Mouse (Mus musculus): Measurements from ENCODE around the gene Clip4.
A peak's percentile ranks its signal among the peaks of the same experiment; 100 is the strongest.
"Not testable (repeated sequence)": the region's sequence is repeated elsewhere in the genome, so short reads cannot be mapped to it uniquely, and the experiment has no call there.

Clip4 gene

GRCm38 (mm10) chr17:71768173-71768572 lies at the start of gene Clip4:
Clip4 (plus strand) TSS chr17:71768473.
- not testable (repeated sequence) for DNase-seq (ENCODE audit: extremely low spot score)

GRCm38 (mm10) chr17:71720434-71720833 lies 47.8 kb upstream of the Clip4 start:
- DNase-seq (ENCODE audit: extremely low spot score), result no peak

- no peak for DNase-seq (ENCODE audit: extremely low spot score)
Observed at GRCm38 (mm10) chr17:71721019-71721418, 47.3 kb upstream of the Clip4 start.

- no peak for DNase-seq (ENCODE audit: extremely low spot score)
Observed at GRCm38 (mm10) chr17:71730655-71731054, 37.6 kb upstream of the Clip4 start.

- no peak for DNase-seq (ENCODE audit: extremely low spot score)
Observed at GRCm38 (mm10) chr17:71736442-71736841, 31.8 kb upstream of the Clip4 start.

- no peak for DNase-seq (ENCODE audit: extremely low spot score)
Observed at GRCm38 (mm10) chr17:71742156-71742555, 26.1 kb upstream of the Clip4 start.

- DNase-seq (ENCODE audit: extremely low spot score), result no peak
Observed at GRCm38 (mm10) chr17:71742935-71743334, 25.3 kb upstream of the Clip4 start.

GRCm38 (mm10) chr17:71746114-71746513 lies 22.2 kb upstream of the Clip4 start:
- DNase-seq (ENCODE audit: extremely low spot score), result no peak

DNA sequence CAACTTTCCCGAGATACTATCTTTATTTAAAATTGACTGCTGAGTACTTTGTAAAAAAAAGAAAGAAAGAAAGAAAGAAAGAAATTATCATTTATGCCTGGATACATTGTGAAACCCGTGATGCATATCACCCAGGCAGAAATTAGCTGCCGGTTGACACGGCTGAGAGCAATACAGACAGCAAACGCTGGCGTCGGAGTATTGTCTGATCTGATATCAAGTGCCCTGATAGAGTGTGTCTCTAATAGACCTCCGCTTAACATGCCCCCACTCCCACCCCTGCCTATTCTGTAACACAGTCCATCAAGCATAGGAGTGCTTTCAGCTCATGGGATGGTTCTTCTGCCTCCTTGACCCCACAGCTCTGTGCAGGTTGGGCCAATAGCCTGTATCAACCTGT lies 20.7 kb upstream of the Clip4 start:
- DNase-seq (ENCODE audit: extremely low spot score), result no peak

GRCm38 (mm10) chr17:71749616-71750168 lies 18.6 kb upstream of the Clip4 start:
- DNase-seq (ENCODE audit: extremely low spot score), result no peak

GRCm38 (mm10) chr17:71752831-71753230 lies 15.4 kb upstream of the Clip4 start, which contains the start of gene Pcare:
Pcare (minus strand) TSS chr17:71752894.
- DNase-seq (ENCODE audit: extremely low spot score), result no peak

DNA sequence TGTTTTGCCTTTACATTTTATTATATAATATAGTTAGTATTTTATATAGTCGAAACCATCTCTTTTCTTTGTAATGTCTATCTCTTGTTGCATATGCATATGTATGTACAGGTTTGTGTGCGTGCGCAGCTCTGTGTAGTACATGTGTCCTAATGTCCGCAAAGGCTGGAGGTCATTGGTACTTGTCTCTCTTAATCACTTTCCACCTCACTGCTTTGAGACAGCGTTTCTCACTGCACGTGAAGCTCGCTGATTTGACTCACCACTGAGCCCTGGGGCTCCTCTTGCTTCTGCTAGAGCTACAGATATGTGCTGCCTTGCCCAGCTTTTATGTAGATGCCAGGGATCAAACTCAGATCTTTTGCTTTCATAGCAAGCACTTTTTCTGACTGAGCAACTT lies 7.7 kb upstream of the Clip4 start:
- no peak for DNase-seq (ENCODE audit: extremely low spot score)

GRCm38 (mm10) chr17:71769564-71769963 lies 1.3 kb downstream of the Clip4 start:
- peak; percentile 29 for DNase-seq (ENCODE audit: extremely low spot score)

DNA sequence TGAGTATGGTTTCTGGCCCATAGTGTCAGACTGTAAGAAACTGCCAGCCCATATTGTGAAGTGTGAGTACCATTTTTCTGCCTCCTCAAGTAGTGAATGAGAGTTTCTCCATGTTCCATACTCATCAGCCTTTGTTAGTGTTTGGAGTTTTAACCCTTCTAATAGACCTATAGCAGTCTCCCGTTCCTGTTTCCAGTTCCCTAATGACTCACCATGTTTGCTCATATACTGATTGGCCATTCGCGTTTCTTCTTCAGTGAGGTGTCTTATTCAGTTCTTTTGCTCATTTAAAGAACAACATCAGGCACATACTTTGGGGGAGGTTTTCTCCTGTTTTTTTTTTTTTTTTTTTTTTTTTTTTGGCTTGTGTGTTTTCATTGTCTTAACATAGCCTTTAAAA lies 2.4 kb downstream of the Clip4 start:
- DNase-seq (ENCODE audit: extremely low spot score), result no peak

DNA sequence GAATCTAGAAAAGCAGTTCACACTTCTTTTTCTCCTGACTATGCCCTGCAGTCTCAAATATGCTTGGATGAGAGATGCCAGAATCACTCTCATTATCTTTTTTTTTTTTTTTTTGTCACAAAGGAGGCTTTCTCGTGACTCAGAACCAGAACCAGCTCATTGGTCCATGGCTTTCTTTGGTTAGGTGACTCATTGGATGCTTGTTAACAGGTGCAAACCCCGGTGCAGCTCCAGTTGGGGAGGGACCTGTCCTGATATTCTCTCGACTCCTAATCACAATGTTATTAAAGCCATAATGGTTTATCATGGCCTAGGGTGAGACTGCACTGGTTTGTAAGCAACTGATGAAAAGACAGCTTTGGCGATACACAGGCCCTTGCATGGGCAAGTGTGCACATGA lies 5.9 kb downstream of the Clip4 start:
- no peak for DNase-seq (ENCODE audit: extremely low spot score)

DNA sequence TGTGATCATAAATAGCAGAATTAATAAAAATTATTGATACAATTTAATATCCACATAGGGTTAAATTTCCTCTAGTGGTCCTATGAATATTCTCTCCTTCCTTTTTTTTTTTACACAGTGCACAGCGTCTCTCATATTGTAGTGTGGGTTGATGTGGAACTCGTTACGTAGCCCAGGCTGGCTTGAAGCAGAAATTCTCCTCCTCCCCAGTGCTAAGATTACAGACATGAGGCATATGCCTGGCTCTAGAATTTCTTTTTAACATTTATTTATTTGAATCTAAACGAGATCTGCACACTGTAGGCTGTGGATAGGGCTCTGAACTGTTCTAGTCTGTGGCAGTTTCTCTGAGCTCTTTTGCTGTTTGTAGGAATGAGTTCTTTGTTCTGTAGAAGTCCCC lies 7.0 kb downstream of the Clip4 start:
- DNase-seq (ENCODE audit: extremely low spot score), result no peak

- DNase-seq (ENCODE audit: extremely low spot score), result no peak
Observed at GRCm38 (mm10) chr17:71778696-71779095, 10.4 kb downstream of the Clip4 start.

- no peak for DNase-seq (ENCODE audit: extremely low spot score)
Observed at GRCm38 (mm10) chr17:71780490-71780889, 12.2 kb downstream of the Clip4 start.

DNA sequence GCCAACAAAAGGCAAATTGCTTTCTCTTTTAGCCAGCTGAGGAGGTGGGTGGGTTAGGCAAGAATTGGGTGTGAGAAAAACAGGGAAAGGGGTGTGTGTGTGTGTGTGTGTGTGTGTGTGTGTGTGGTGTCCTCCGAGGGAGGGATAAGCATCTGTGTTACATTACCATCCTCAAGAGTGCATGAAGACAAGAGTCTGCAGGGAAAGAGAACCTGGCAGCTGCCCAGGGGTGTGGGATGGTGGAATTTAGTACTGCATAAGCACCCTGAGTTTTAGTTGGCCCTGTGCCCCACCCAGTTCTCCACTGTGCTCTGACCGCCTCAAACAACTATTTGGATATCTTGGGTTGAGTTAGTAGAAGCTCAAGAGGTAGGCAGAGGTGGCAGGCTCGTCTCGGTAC lies 12.7 kb downstream of the Clip4 start:
- no peak for DNase-seq (ENCODE audit: extremely low spot score)

DNA sequence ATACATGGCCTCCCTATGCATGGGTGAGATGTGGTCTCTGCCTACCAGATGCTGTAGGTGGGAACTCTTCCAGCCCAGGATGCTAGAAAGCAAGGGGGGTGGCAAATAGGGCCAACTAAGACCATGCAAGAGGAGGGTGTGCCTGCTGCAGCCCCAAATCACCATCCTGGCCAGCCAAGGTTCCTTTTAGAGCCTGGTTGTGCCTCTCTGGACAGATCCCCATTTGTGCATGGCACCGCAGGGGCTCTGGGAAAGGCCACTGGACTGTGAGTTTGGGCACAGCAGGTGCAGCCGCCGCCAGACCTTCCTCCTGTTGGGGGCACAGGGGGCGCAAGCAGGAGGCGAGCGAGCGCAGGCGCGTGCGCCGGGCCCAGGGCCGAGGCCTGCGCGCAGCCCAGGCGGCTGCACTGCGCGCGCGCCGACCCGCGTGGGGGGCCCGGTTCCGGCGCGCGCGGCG lies 14.0 kb downstream of the Clip4 start:
- peak; percentile 52 for DNase-seq (ENCODE audit: extremely low spot score)

GRCm38 (mm10) chr17:71782699-71783365 lies 14.6 kb downstream of the Clip4 start:
- DNase-seq (ENCODE audit: extremely low spot score), result peak; percentile 59

- no peak for DNase-seq (ENCODE audit: extremely low spot score)
Observed at GRCm38 (mm10) chr17:71783366-71783735, 15.1 kb downstream of the Clip4 start.

DNA sequence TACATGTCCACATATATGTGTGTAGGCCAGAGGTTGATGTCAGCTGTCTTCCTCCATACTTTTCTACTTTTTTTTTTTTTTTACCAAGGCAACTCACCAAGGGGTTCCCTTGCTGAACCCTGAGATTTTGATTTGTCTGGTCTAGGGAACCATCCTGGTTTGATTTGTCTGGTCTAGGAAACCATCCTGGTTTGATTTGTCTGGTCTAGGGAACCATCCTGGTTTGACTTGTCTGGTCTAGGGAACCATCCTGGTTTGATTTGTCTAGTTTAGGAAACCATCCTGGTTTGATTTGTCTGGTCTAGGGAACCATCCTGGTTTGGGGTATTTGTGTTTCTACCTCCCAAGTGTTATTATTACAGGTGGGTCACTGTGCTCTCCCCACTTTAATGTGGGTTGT lies 18.2 kb downstream of the Clip4 start:
- no peak for DNase-seq (ENCODE audit: extremely low spot score)

- no peak for DNase-seq (ENCODE audit: extremely low spot score)
Observed at GRCm38 (mm10) chr17:71791109-71791508, 22.8 kb downstream of the Clip4 start.
